Mouse (Mus musculus): ENCODE data around the gene Vmn1r128. TPM values are rescaled to one million over a fixed set of nuclear protein-coding genes. Genes with fewer than 3 reads are reported as not detected.
"Not testable (repeated sequence)": the region's sequence is repeated elsewhere in the genome, so short reads cannot be mapped to it uniquely, and the experiment has no call there.

The Vmn1r128 gene
- not detected in 2 replicates for polyA plus RNA-seq (2012; ENCODE audit: insufficient read depth, low replicate concordance)

DNA sequence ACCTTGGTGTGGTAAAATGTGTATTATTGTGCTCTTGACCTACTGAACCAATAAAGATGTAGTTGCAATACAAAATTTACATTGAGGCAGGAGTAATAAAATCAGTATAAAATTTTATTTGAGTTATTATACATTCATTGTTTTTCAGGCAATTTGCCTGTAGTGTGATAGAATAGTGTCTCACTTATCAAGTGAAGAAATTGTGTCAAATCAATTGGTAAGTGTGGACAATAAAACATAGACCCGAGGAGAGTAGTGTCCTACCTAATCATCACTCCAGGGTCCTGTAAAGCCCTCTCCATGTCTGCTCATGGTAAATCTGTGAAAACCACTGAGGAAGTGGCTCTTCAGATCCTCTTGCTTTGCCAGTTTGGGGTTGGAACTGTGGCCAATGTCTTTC is at the start of gene Vmn1r128:
Vmn1r128 (plus strand) TSS at position 301 of the 400 bp plus-strand sequence.
- not testable (repeated sequence) for H3K4me3 ChIP-seq (replicated peaks); H3K4me1 ChIP-seq; H3K36me3 ChIP-seq (replicated peaks; ENCODE audit: low read length); H3K9me3 ChIP-seq; H3K27me3 ChIP-seq (replicated peaks)

DNA sequence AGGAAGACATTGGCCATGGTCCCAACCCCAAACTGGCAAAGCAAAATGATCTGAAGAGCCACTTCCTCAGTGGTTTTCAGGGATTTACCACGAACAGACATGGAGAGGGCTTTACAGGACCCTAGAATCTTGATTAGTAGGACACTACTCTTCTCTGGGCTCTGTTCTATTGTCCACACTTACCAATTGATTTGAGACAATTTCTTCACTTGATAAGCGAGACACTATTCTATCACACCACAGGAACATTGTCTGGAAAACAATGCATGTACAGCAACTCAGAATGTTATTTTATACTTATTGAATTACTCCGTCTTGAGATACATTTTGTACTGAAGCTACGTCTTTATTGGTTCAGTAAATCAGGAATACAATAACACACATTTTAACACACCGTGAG is 47.8 kb upstream of the Vmn1r128 start, which contains the start of gene Vmn1r126:
Vmn1r126 (minus strand) TSS at position 101 of the 400 bp plus-strand sequence.
- not testable (repeated sequence) for H3K4me3 ChIP-seq (replicated peaks); H3K27me3 ChIP-seq (replicated peaks); H3K36me3 ChIP-seq (replicated peaks; ENCODE audit: low read length); H3K4me1 ChIP-seq; H3K9me3 ChIP-seq

DNA sequence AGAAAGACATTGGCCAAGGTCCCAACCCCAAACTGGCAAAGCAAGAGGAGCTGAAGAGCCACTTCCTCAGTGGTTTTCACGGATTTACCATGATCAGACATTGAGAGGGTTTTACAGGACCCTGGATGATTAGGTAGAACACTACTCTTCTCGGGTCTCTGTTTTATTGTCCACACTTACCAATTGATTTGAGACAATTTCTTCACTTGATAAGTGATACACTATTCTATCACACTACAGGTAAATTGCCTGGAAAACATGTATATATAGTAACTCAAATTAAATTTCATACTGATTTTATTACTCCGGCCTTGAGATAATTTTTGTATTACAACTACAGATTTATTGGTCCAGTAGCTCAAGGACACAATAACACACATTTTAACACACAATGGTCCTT is 29.4 kb upstream of the Vmn1r128 start, which contains the start of gene Vmn1r127:
Vmn1r127 (minus strand) TSS at position 101 of the 400 bp plus-strand sequence.
- H3K27me3 ChIP-seq (replicated peaks); H3K36me3 ChIP-seq (replicated peaks; ENCODE audit: low read length); H3K9me3 ChIP-seq; H3K4me1 ChIP-seq; H3K4me3 ChIP-seq (replicated peaks): not testable (repeated sequence)

DNA sequence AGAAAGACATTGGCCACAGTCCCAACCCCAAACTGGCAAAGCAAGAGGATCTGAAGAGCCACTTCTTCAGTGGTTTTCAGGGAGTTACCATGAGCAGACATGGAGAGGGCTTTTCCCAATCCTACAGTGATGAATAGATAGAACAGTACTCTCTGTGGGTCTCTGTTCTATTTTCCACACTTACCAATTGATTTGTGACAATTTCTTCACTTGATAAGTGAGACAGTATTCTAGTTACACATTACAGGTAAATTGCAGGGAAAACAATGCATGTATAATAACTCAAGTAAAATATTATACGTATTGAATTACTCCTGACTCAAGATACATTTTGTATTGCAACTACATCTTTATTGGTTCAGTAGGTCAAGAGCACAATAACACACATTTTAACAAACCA is 12.0 kb downstream of the Vmn1r128 start, which contains the start of gene Vmn1r129:
Vmn1r129 (minus strand) TSS at position 101 of the 400 bp plus-strand sequence.
- H3K4me3 ChIP-seq (replicated peaks); H3K4me1 ChIP-seq; H3K9me3 ChIP-seq; H3K27me3 ChIP-seq (replicated peaks); H3K36me3 ChIP-seq (replicated peaks; ENCODE audit: low read length): not testable (repeated sequence)

Other genes starting within 250 kb of the Vmn1r128 start
- gene Vmn1r122, start 215.2 kb upstream of the Vmn1r128 start, polyA plus RNA-seq (2012; ENCODE audit: insufficient read depth, low replicate concordance) = not detected in 2 replicates
- gene Vmn1r123, start 187.2 kb upstream of the Vmn1r128 start, polyA plus RNA-seq (2012; ENCODE audit: insufficient read depth, low replicate concordance) = not detected in 2 replicates
- gene Gm5157, start 158.9 kb upstream of the Vmn1r128 start, polyA plus RNA-seq (2012; ENCODE audit: insufficient read depth, low replicate concordance) = not detected in 2 replicates
- gene Vmn1r124, start 88.8 kb upstream of the Vmn1r128 start, polyA plus RNA-seq (2012; ENCODE audit: insufficient read depth, low replicate concordance) = not detected in 2 replicates
- not detected in 2 replicates for gene Vmn1r125, start 77.2 kb upstream of the Vmn1r128 start, polyA plus RNA-seq (2012; ENCODE audit: insufficient read depth, low replicate concordance)
- gene Vmn1r126, start 47.9 kb upstream of the Vmn1r128 start, polyA plus RNA-seq (2012; ENCODE audit: insufficient read depth, low replicate concordance) = not detected in 2 replicates
- gene Vmn1r127, start 29.5 kb upstream of the Vmn1r128 start, polyA plus RNA-seq (2012; ENCODE audit: insufficient read depth, low replicate concordance) = not detected in 2 replicates
- not detected in 2 replicates for gene Vmn1r129, start 11.9 kb downstream of the Vmn1r128 start, polyA plus RNA-seq (2012; ENCODE audit: insufficient read depth, low replicate concordance)
- not detected in 2 replicates for gene Gm6882, start 83.4 kb downstream of the Vmn1r128 start, polyA plus RNA-seq (2012; ENCODE audit: insufficient read depth, low replicate concordance)
- not detected in 2 replicates for gene Vmn1r130, start 162.4 kb downstream of the Vmn1r128 start, polyA plus RNA-seq (2012; ENCODE audit: insufficient read depth, low replicate concordance)
- not detected in 2 replicates for gene Vmn1r131, start 196.7 kb downstream of the Vmn1r128 start, polyA plus RNA-seq (2012; ENCODE audit: insufficient read depth, low replicate concordance)

Measured in megakaryocyte, embryonic 14.5 days (primary cell).